Mouse (Mus musculus) heart, postnatal 14 days (tissue): ENCODE data around the gene Vstm5. TPM values are rescaled to one million over a fixed set of nuclear protein-coding genes. Genes with fewer than 3 reads are reported as not detected.
A peak's percentile ranks its signal among the peaks of the same experiment; 100 is the strongest.
"Not testable (repeated sequence)": the region's sequence is repeated elsewhere in the genome, so short reads cannot be mapped to it uniquely, and the experiment has no call there.

Source experiments
- DNase-seq, 2 experiments: peaks; one replicate each; pipeline ENCODE4 v3.0.0; 2021 to 2022
- intact Hi-C: fragments of 180-260 bp; cut with DNase I; formaldehyde crosslinking; loops from one replicate; pipeline ENCODE4 v1.15.1; 2025
- total RNA-seq, 2 experiments: library from RNA; stranded (reverse); gene quantifications; 2 replicates each; pipeline ENCODE4 v1.2.3; 2021

Gene Vstm5
- total RNA-seq, 2 experiments from 2014 or later, result 0.56 to 0.57 TPM

GRCm38 (mm10) chr9:15254501-15254900 lies 15.7 kb downstream of the Vstm5 start:
- intact Hi-C loops, result no loop called here
- no peak for DNase-seq

- no peak for DNase-seq
- intact Hi-C loops, result no loop called here
Observed at GRCm38 (mm10) chr9:15256214-15256613, 17.4 kb downstream of the Vstm5 start.

GRCm38 (mm10) chr9:15261980-15262379 lies 23.1 kb downstream of the Vstm5 start:
- intact Hi-C loops, result no loop called here
- no peak for DNase-seq

GRCm38 (mm10) chr9:15263487-15263886 lies 24.6 kb downstream of the Vstm5 start:
- no peak for DNase-seq
- intact Hi-C loops, result no loop called here

- no peak for DNase-seq
- intact Hi-C loops, result no loop called here
Observed at GRCm38 (mm10) chr9:15273981-15274380, 35.1 kb downstream of the Vstm5 start.

- DNase-seq, result no peak
- intact Hi-C loops, result no loop called here
Observed at GRCm38 (mm10) chr9:15276855-15277254, 38.0 kb downstream of the Vstm5 start.

- intact Hi-C loops, result no loop called here
- no peak for DNase-seq
Observed at GRCm38 (mm10) chr9:15278343-15278742, 39.5 kb downstream of the Vstm5 start.

GRCm38 (mm10) chr9:15279139-15279648 lies 40.3 kb downstream of the Vstm5 start:
- intact Hi-C loops, result no loop called here
- DNase-seq, result no peak

- intact Hi-C loops, result no loop called here
- DNase-seq, result peak; percentile 92 to 94
Observed at GRCm38 (mm10) chr9:15279649-15280490, 41.0 kb downstream of the Vstm5 start, which contains the start of gene Med17. Gene Med17 (minus strand): TSS chr9:15279931.

GRCm38 (mm10) chr9:15280491-15280879 lies 41.6 kb downstream of the Vstm5 start:
- intact Hi-C loops, result no loop called here
- DNase-seq, result no peak

- intact Hi-C loops, result no loop called here
- peak in 1 of 2 experiments; percentile 9 for DNase-seq
Observed at GRCm38 (mm10) chr9:15285443-15285842, 46.6 kb downstream of the Vstm5 start.

- DNase-seq, result no peak
- intact Hi-C loops, result no loop called here
Observed at GRCm38 (mm10) chr9:15287846-15288245, 49.0 kb downstream of the Vstm5 start.

GRCm38 (mm10) chr9:15288402-15288801 lies 49.6 kb downstream of the Vstm5 start:
- intact Hi-C loops, result no loop called here
- no peak for DNase-seq

- intact Hi-C loops, result no loop called here
- no peak for DNase-seq
Observed at GRCm38 (mm10) chr9:15289251-15289650, 50.4 kb downstream of the Vstm5 start.

GRCm38 (mm10) chr9:15297112-15297511 lies 58.3 kb downstream of the Vstm5 start:
- intact Hi-C loops, result no loop called here
- no peak for DNase-seq

GRCm38 (mm10) chr9:15298451-15298850 lies 59.6 kb downstream of the Vstm5 start:
- DNase-seq, result no peak
- intact Hi-C loops, result no loop called here

- DNase-seq, result no peak
- intact Hi-C loops, result no loop called here
Observed at GRCm38 (mm10) chr9:15300056-15300455, 61.2 kb downstream of the Vstm5 start.

GRCm38 (mm10) chr9:15301399-15301798 lies 62.6 kb downstream of the Vstm5 start:
- intact Hi-C loops, result no loop called here
- DNase-seq, result peak; percentile 6 to 14

- DNase-seq, intact Hi-C loops: not testable (repeated sequence)
Observed at GRCm38 (mm10) chr9:15302006-15302405, 63.2 kb downstream of the Vstm5 start.

GRCm38 (mm10) chr9:15302881-15303280 lies 64.0 kb downstream of the Vstm5 start:
- intact Hi-C loops, result no loop called here
- no peak for DNase-seq

- intact Hi-C loops, result no loop called here
- DNase-seq, result peak; percentile 98 to 99
Observed at GRCm38 (mm10) chr9:15305503-15306397, 66.9 kb downstream of the Vstm5 start, which contains the start of gene Taf1d. Gene Taf1d (plus strand): TSS chr9:15306214.
